In the genomic region with DNA sequence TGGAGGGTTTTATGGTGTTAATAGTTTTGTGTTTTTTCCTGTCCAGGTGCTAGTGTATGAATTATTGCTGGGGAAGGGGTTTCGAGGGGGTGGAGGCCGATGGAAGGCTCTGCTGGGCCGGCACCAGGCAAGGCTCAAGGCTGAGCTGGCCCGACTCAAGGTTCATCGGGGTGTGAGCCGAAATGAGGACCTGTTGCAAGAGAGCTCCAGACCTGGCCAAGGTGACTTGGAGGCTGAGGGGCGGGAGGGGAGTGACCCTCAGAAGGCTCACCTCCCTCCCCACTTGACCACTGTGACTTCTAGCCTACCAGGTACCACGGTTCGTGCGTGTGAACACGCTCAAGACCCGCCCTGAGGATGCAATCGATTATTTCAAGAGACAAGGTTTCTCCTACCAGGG, we compare ENCODE assay signal across 19 mouse cellular contexts. TPM values are rescaled to one million over a fixed set of nuclear protein-coding genes. Genes with fewer than 3 reads are reported as not detected.
DNase-seq lines count a peak whose midpoint lies in the region; ATAC-seq and TF ChIP-seq lines count a peak whose summit lies in the region.
"Had no signal": no experiment of that assay in that cellular context is flagged by ENCODE, and none has a peak within 500 bp of the region (broad histone marks: within the 10 kb centered on the region; RNA-seq: fewer than 3 reads in every experiment).

No protein-coding gene starts in this region.

- 95% methylated on average over 13 of the region's 13 CpGs for WGBS in hindbrain, embryonic 13.5 days
- WGBS in hindbrain, embryonic 16.5 days, result 94% methylated on average over 13 of the region's 13 CpGs
- 96% methylated on average over 13 of the region's 13 CpGs for WGBS in midbrain, embryonic 12.5 days
- 97% methylated on average over 13 of the region's 13 CpGs for WGBS in midbrain, embryonic 11.5 days
- 96% methylated on average over 13 of the region's 13 CpGs for WGBS in limb, embryonic 11.5 days

- 0 out of 2 replicates have a peak, but pooled peaks cover 6% of the 10 kb centered on the region for H3K27me3 ChIP-seq in hindbrain, embryonic 13.5 days
- no peaks in the 10 kb centered on the region for H3K27me3 ChIP-seq in hindbrain, embryonic 16.5 days (replicated peaks; ENCODE audit: control insufficient read depth, insufficient read depth, low read length)
- 0 out of 2 replicates have a peak, but pooled peaks cover 4% of the 10 kb centered on the region for H3K27me3 ChIP-seq in midbrain, embryonic 12.5 days
- H3K27me3 ChIP-seq in midbrain, embryonic 11.5 days (ENCODE audit: control insufficient read depth, insufficient read depth, low read length), result no peaks in the 10 kb centered on the region
- no peaks in the 10 kb centered on the region for H3K27me3 ChIP-seq in limb, embryonic 11.5 days (ENCODE audit: control insufficient read depth, insufficient read depth, low read length)
- H3K27me3 ChIP-seq in myocyte (ENCODE audit: control insufficient read depth, insufficient read depth, insufficient read length), result no peaks in the 10 kb centered on the region
- H3K27me3 ChIP-seq: embryonic facial prominence, embryonic 13.5 days; neural tube, embryonic 12.5 days had no signal

- H3K36me3 ChIP-seq in hindbrain, embryonic 13.5 days, result peaks cover 49% of the 10 kb centered on the region
- peaks cover 31% of the 10 kb centered on the region for H3K36me3 ChIP-seq in hindbrain, embryonic 16.5 days (ENCODE audit: control insufficient read depth, insufficient read depth, low read length)
- H3K36me3 ChIP-seq in midbrain, embryonic 12.5 days, result peaks cover 49% of the 10 kb centered on the region
- peaks cover 21% of the 10 kb centered on the region for H3K36me3 ChIP-seq in midbrain, embryonic 11.5 days (ENCODE audit: control insufficient read depth, insufficient read depth, low read length)
- H3K36me3 ChIP-seq in limb, embryonic 11.5 days (ENCODE audit: control insufficient read depth, insufficient read depth, low read length), result peaks cover 24% of the 10 kb centered on the region
- H3K36me3 ChIP-seq in myocyte (ENCODE audit: control insufficient read depth, insufficient read depth), result peaks cover 15% of the 10 kb centered on the region

- peaks cover 15% of the 10 kb centered on the region for H3K79me2 ChIP-seq in myocyte (ENCODE audit: control insufficient read depth, insufficient read depth)

- H3ac ChIP-seq in myocyte (ENCODE audit: control insufficient read depth, insufficient read length), result no peak overlapping the region

- ATAC-seq in hindbrain, embryonic 13.5 days (ENCODE audit: low FRiP score), result no peak
- ATAC-seq in hindbrain, embryonic 16.5 days, result no peak
- no peak for ATAC-seq in midbrain, embryonic 12.5 days (ENCODE audit: low FRiP score, low read depth)
- no peak for ATAC-seq in midbrain, embryonic 11.5 days (ENCODE audit: low FRiP score)
- ATAC-seq in limb, embryonic 11.5 days (ENCODE audit: insufficient number of reproducible peaks, low FRiP score, low TSS enrichment, low read depth), result no peak
- ATAC-seq: activated CD4-positive, CD25-positive, alpha-beta regulatory T cell, adult 4 months had no signal

- peaks cover 20% of the 10 kb centered on the region for H3K4me1 ChIP-seq in hindbrain, embryonic 13.5 days (replicated peaks)
- peaks cover 13% of the 10 kb centered on the region for H3K4me1 ChIP-seq in hindbrain, embryonic 16.5 days (ENCODE audit: control insufficient read depth, insufficient read depth, low read depth, low read length)
- peaks cover 18% of the 10 kb centered on the region for H3K4me1 ChIP-seq in midbrain, embryonic 12.5 days
- peaks cover 5% of the 10 kb centered on the region for H3K4me1 ChIP-seq in midbrain, embryonic 11.5 days (ENCODE audit: control insufficient read depth, insufficient read depth, low read length)
- H3K4me1 ChIP-seq in limb, embryonic 11.5 days (ENCODE audit: control insufficient read depth, insufficient read depth, low read length), result peaks cover 5% of the 10 kb centered on the region; the same call in 1 of the 2 replicates

- DNase-seq in midbrain, embryonic 11.5 days (ENCODE audit: low spot score, missing footprints), result no peak
- no peak for DNase-seq in limb, embryonic 11.5 days (ENCODE audit: low spot score)
- DNase-seq in cerebellum, adult 11 months, result no peak
- DNase-seq: adrenal gland, postnatal 36 days; cerebellum, postnatal 36 days; heart, postnatal 14 days; lung, adult 18-20 months; thymus, postnatal 25 days had no signal

- no peak overlapping the region for H3K27ac ChIP-seq in hindbrain, embryonic 13.5 days
- H3K27ac ChIP-seq in hindbrain, embryonic 16.5 days (ENCODE audit: low read depth, low read length), result no peak overlapping the region
- no peak overlapping the region for H3K27ac ChIP-seq in midbrain, embryonic 12.5 days (replicated peaks)
- H3K27ac ChIP-seq in midbrain, embryonic 11.5 days (ENCODE audit: low read depth, low read length), result no peak overlapping the region
- no peak overlapping the region for H3K27ac ChIP-seq in limb, embryonic 11.5 days (replicated peaks; ENCODE audit: low read depth, low read length)
- H3K27ac ChIP-seq: embryonic facial prominence, embryonic 13.5 days; neural tube, embryonic 12.5 days had no signal

- H3K4me2 ChIP-seq in hindbrain, embryonic 13.5 days, result no peak overlapping the region; the same call in 1 of the 2 replicates
- H3K4me2 ChIP-seq in hindbrain, embryonic 16.5 days (ENCODE audit: low read length), result no peak overlapping the region
- H3K4me2 ChIP-seq in midbrain, embryonic 12.5 days (replicated peaks), result peak overlapping the region; percentile 94; the same call in 1 of the 2 replicates
- no peak overlapping the region for H3K4me2 ChIP-seq in midbrain, embryonic 11.5 days
- H3K4me2 ChIP-seq in limb, embryonic 11.5 days (ENCODE audit: low read depth, severe bottlenecking), result peak overlapping the region; percentile 23; the same call in 1 of the 2 replicates
- no peak overlapping the region for H3K4me2 ChIP-seq in myocyte (ENCODE audit: low read depth)

- H3K4me3 ChIP-seq in hindbrain, embryonic 13.5 days, result 0 out of 2 replicates have a peak overlapping the region, but pooled peaks have one; percentile 5
- no peak overlapping the region for H3K4me3 ChIP-seq in hindbrain, embryonic 16.5 days (ENCODE audit: low read length)
- H3K4me3 ChIP-seq in midbrain, embryonic 12.5 days, result no peak overlapping the region
- H3K4me3 ChIP-seq in midbrain, embryonic 11.5 days (ENCODE audit: low read depth, low read length), result no peak overlapping the region
- H3K4me3 ChIP-seq in limb, embryonic 11.5 days (ENCODE audit: low read depth, low read length), result no peak overlapping the region
- H3K4me3 ChIP-seq in myocyte, result peak overlapping the region; percentile 83

- no peak for TF ChIP-seq POLR2A in myocyte (IDR thresholded peaks at IDR 0.05; ENCODE audit: insufficient read length, low read depth)

- H3K9ac ChIP-seq in hindbrain, embryonic 13.5 days, result no peak overlapping the region
- no peak overlapping the region for H3K9ac ChIP-seq in hindbrain, embryonic 16.5 days (ENCODE audit: low read depth, low read length)
- no peak overlapping the region for H3K9ac ChIP-seq in midbrain, embryonic 12.5 days (replicated peaks)
- no peak overlapping the region for H3K9ac ChIP-seq in midbrain, embryonic 11.5 days (ENCODE audit: low read length)
- H3K9ac ChIP-seq in limb, embryonic 11.5 days (ENCODE audit: low read length), result no peak overlapping the region

- no peaks in the 10 kb centered on the region for H3K9me3 ChIP-seq in hindbrain, embryonic 13.5 days
- H3K9me3 ChIP-seq in hindbrain, embryonic 16.5 days (ENCODE audit: control insufficient read depth, low read length), result no peaks in the 10 kb centered on the region
- no peaks in the 10 kb centered on the region for H3K9me3 ChIP-seq in midbrain, embryonic 12.5 days
- no peaks in the 10 kb centered on the region for H3K9me3 ChIP-seq in midbrain, embryonic 11.5 days (ENCODE audit: control insufficient read depth, low read length)
- no peaks in the 10 kb centered on the region for H3K9me3 ChIP-seq in limb, embryonic 11.5 days (ENCODE audit: control insufficient read depth, low read length)
- H3K9me3 ChIP-seq: embryonic facial prominence, embryonic 13.5 days had no signal

RNA-seq across cellular contexts. Expression of gene Nsun5, which starts 1.4 kb away (rescaled TPM):
- polyA plus RNA-seq in hindbrain, embryonic 13.5 days (2015; fragmentation: Nextera tagmentation; extraction: Ambion mirVana), result 31.1 and 31.2 TPM in 2 replicates
- 30.7 and 35.1 TPM in 2 replicates for polyA plus RNA-seq in hindbrain, embryonic 16.5 days (2015; fragmentation: Nextera tagmentation; extraction: Ambion mirVana)
- 35.3 and 36.9 TPM in 2 replicates for polyA plus RNA-seq in midbrain, embryonic 12.5 days (2016; fragmentation: Nextera tagmentation; extraction: Ambion mirVana)
- polyA plus RNA-seq in midbrain, embryonic 11.5 days (2014; fragmentation: Nextera tagmentation; extraction: Ambion mirVana), result 29.6 and 30.0 TPM in 2 replicates
- 31.5 and 36.1 TPM in 2 replicates for polyA plus RNA-seq in limb, embryonic 11.5 days (2014; fragmentation: Nextera tagmentation; extraction: Ambion mirVana)
- 22.7 TPM for polyA plus RNA-seq in myocyte (2012; fragmentation: generic; extraction: Trizol)

RNA-seq across cellular contexts. Expression of gene Trim50, which starts 18.1 kb away (rescaled TPM):
- not detected in 2 replicates for polyA plus RNA-seq in hindbrain, embryonic 13.5 days (2015; fragmentation: Nextera tagmentation; extraction: Ambion mirVana)
- polyA plus RNA-seq in hindbrain, embryonic 16.5 days (2015; fragmentation: Nextera tagmentation; extraction: Ambion mirVana), result not detected in 2 replicates
- polyA plus RNA-seq in midbrain, embryonic 12.5 days (2016; fragmentation: Nextera tagmentation; extraction: Ambion mirVana), result not detected in 2 replicates
- polyA plus RNA-seq in midbrain, embryonic 11.5 days (2014; fragmentation: Nextera tagmentation; extraction: Ambion mirVana), result not detected in 2 replicates
- polyA plus RNA-seq in limb, embryonic 11.5 days (2014; fragmentation: Nextera tagmentation; extraction: Ambion mirVana), result not detected in 2 replicates
- not detected for polyA plus RNA-seq in myocyte (2012; fragmentation: generic; extraction: Trizol)
- polyA plus RNA-seq: frontal cortex, adult 2 months; gonadal fat pad, adult 2 months; intestine, embryonic 14.5 days; neural tube, embryonic 12.5 days; small intestine, adult 2 months had no signal

RNA-seq across cellular contexts. Expression of gene Fkbp6, which starts 21.4 kb away (rescaled TPM):
- polyA plus RNA-seq in hindbrain, embryonic 13.5 days (2015; fragmentation: Nextera tagmentation; extraction: Ambion mirVana), result 0.13 and 0.28 TPM in 2 replicates
- 0.16 and 0.55 TPM in 2 replicates for polyA plus RNA-seq in hindbrain, embryonic 16.5 days (2015; fragmentation: Nextera tagmentation; extraction: Ambion mirVana)
- polyA plus RNA-seq in midbrain, embryonic 12.5 days (2016; fragmentation: Nextera tagmentation; extraction: Ambion mirVana), result not detected in 2 replicates
- polyA plus RNA-seq in midbrain, embryonic 11.5 days (2014; fragmentation: Nextera tagmentation; extraction: Ambion mirVana), result 0.12 TPM in 1 of 2 replicates, not detected in the other
- polyA plus RNA-seq in limb, embryonic 11.5 days (2014; fragmentation: Nextera tagmentation; extraction: Ambion mirVana), result 0.12 and 0.20 TPM in 2 replicates
- polyA plus RNA-seq in myocyte (2012; fragmentation: generic; extraction: Trizol), result not detected
- polyA plus RNA-seq: activated CD4-positive, CD25-positive, alpha-beta regulatory T cell, adult 4 months; embryonic facial prominence, embryonic 13.5 days; gonadal fat pad, adult 2 months; neural tube, embryonic 12.5 days; small intestine, adult 2 months had no signal

RNA-seq across cellular contexts. Expression of gene Pom121, which starts 23.2 kb away (rescaled TPM):
- 11.1 TPM in 2 replicates for polyA plus RNA-seq in hindbrain, embryonic 13.5 days (2015; fragmentation: Nextera tagmentation; extraction: Ambion mirVana)
- polyA plus RNA-seq in hindbrain, embryonic 16.5 days (2015; fragmentation: Nextera tagmentation; extraction: Ambion mirVana), result 7.4 and 9.1 TPM in 2 replicates
- 20.9 and 24.9 TPM in 2 replicates for polyA plus RNA-seq in midbrain, embryonic 12.5 days (2016; fragmentation: Nextera tagmentation; extraction: Ambion mirVana)
- polyA plus RNA-seq in midbrain, embryonic 11.5 days (2014; fragmentation: Nextera tagmentation; extraction: Ambion mirVana), result 14.4 and 17.2 TPM in 2 replicates
- polyA plus RNA-seq in limb, embryonic 11.5 days (2014; fragmentation: Nextera tagmentation; extraction: Ambion mirVana), result 21.4 and 21.8 TPM in 2 replicates
- 14.0 TPM for polyA plus RNA-seq in myocyte (2012; fragmentation: generic; extraction: Trizol)

Comparison
In these comparisons a context has a peak if more than half of its experiments do, and no peak if none do; other contexts are left out.
1. H3K4me2 ChIP-seq: peak in midbrain, embryonic 12.5 days (single experiment) and limb, embryonic 11.5 days (single experiment); none in hindbrain, embryonic 13.5 days (single experiment), hindbrain, embryonic 16.5 days (single experiment), midbrain, embryonic 11.5 days (single experiment) and myocyte (single experiment).
2. H3K4me3 ChIP-seq: peak in hindbrain, embryonic 13.5 days (single experiment) and myocyte (single experiment); none in hindbrain, embryonic 16.5 days (single experiment), midbrain, embryonic 12.5 days (single experiment), midbrain, embryonic 11.5 days (single experiment) and limb, embryonic 11.5 days (single experiment).